Mouse (Mus musculus) liver, embryonic 11.5 days (tissue): ENCODE data around the gene Il17ra. TPM values are rescaled to one million over a fixed set of nuclear protein-coding genes. Genes with fewer than 3 reads are reported as not detected.

Source experiments
- ATAC-seq: fragments of 200-750 bp; cut with Nextera tagmentation; replicated peaks from 2 replicates; pipeline ENCODE4 v1.8.0; 2017; ENCODE audit warnings: moderate number of reproducible peaks, mild to moderate bottlenecking, moderate TSS enrichment, moderate library complexity; ENCODE audit not compliant: low FRiP score
- DNase-seq: peaks from one replicate; pipeline ENCODE4 v3.0.0-alpha.2; 2017; ENCODE audit warnings: low spot score
- H3K27ac ChIP-seq: fragments of 300-500 bp; sonication (generic); 2 replicates; pipeline ENCODE4 v1.5.1; 2014; ENCODE audit warnings: mild to moderate bottlenecking, low read depth, low read length, control low read depth
- H3K27me3 ChIP-seq: fragments of 300-500 bp; sonication (generic); replicated peaks from 2 replicates; pipeline ENCODE4 v1.6.1; 2014; ENCODE audit warnings: low read length, mixed read lengths; ENCODE audit not compliant: control insufficient read depth, insufficient read depth
- H3K36me3 ChIP-seq: fragments of 300-500 bp; sonication (generic); 2 replicates; pipeline ENCODE4 v1.6.1; 2014; ENCODE audit warnings: mild to moderate bottlenecking, low read length, moderate library complexity, mixed read lengths; ENCODE audit not compliant: control insufficient read depth, insufficient read depth
- H3K4me1 ChIP-seq: fragments of 300-500 bp; sonication (generic); replicated peaks from 2 replicates; pipeline ENCODE4 v1.6.1; 2014; ENCODE audit warnings: low read length, mixed read lengths; ENCODE audit not compliant: control insufficient read depth, insufficient read depth
- H3K4me2 ChIP-seq: fragments of 300-500 bp; sonication (generic); 2 replicates; pipeline ENCODE4 v1.6.1; 2014; ENCODE audit warnings: mild to moderate bottlenecking, control low read depth, moderate library complexity
- H3K4me3 ChIP-seq: fragments of 300-500 bp; sonication (generic); 2 replicates; pipeline ENCODE4 v1.5.1; 2014; ENCODE audit warnings: low read depth, low read length, control low read depth
- H3K9ac ChIP-seq: fragments of 300-500 bp; sonication (generic); 2 replicates; pipeline ENCODE4 v1.6.1; 2014; ENCODE audit warnings: low read depth, low read length, control low read depth
- H3K9me3 ChIP-seq: fragments of 300-500 bp; sonication (generic); 2 replicates; pipeline ENCODE4 v1.6.1; 2016; ENCODE audit warnings: low read length, inconsistent platforms, mixed read lengths; ENCODE audit not compliant: control insufficient read depth
- whole genome bisulfite sequencing: fragments of 180-500 bp; shearing (Covaris S2); extraction: QIAGEN DNeasy Blood & Tissue Kit; methylation state at CpG from one replicate; pipeline ENCODE4 v1.1.7; 2014; 5-methylcytosine and 5-hydroxymethylcytosine counted together
- polyA plus RNA-seq: library from polyadenylated mRNA; unstranded; fragments of >200 nt; fragmentation: Nextera tagmentation; extraction: Ambion mirVana; gene quantifications from 2 replicates; pipeline ENCODE4 v1.2.1, GENCODE M21; 2014

Il17ra gene
- polyA plus RNA-seq, 1 experiment from 2014 or later, result 6.8 TPM

DNA sequence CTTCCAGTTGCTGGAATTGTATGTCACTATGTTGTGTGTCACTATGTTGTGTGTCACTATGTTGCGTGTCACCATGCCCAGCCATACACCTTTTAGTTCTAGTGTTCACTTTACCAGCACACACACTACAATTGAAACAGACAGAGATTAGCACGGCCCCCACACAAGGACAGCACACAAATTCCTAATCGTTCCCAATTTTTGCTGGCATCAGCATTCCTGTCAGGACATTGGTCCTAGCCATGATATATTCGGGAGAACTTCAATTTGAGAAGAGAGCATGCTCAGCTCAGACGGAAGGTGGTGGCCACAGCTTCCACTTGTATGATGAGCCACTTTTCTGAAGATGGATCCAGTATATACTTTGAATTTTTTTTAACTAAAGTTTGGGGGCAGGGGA, 61.7 kb downstream of the Il17ra start:
- Histone ChIP-seq H3K27me3 (no peaks in the 10 kb centered on the region), H3K4me2 (no peak overlapping the region), H3K36me3 (peaks cover 9% of the 10 kb centered on the region; the same call in 1 of the 2 replicates), H3K9me3 (no peaks in the 10 kb centered on the region), H3K4me1 (peaks cover 8% of the 10 kb centered on the region), H3K9ac (no peak overlapping the region), H3K4me3 (no peak overlapping the region), H3K27ac (no peak overlapping the region)
- WGBS, result 87% methylated on average over 5 of the region's 5 CpGs
- ATAC-seq (no peak), DNase-seq (no peak)

DNA sequence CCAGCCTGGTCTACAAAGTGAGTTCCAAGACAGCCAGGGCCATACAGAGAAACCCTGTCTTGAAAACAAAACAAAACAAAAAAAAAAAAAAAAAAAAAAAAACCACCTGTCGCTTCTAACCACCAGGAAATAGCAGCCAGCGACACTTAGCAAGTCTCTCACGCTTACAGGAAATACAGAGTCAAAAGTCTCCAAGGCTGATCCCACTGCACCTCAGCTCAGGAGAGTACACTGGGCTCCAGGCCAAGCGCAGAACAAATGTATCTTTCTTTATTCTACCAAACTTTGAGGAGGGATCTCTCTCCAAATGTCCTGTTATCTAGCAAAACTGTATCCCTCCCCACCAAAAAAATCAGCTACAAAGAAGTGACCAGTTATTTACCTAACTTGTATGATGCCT, 66.1 kb downstream of the Il17ra start:
- H3K27me3 ChIP-seq, result no peaks in the 10 kb centered on the region
- WGBS, result 68% methylated on average over 4 of the region's 4 CpGs
- 0 out of 2 replicates have a peak overlapping the region, but pooled peaks have one; percentile 15 for H3K9ac ChIP-seq
- H3K4me1 ChIP-seq, result peaks cover 12% of the 10 kb centered on the region
- DNase-seq (no peak), ATAC-seq (no peak)
- H3K36me3 ChIP-seq, result no peaks in the 10 kb centered on the region
- no peak overlapping the region; the same call in 1 of the 2 replicates for H3K4me2 ChIP-seq
- H3K9me3 ChIP-seq, result no peaks in the 10 kb centered on the region
- no peak overlapping the region for H3K4me3 ChIP-seq
- no peak overlapping the region for H3K27ac ChIP-seq

- peak; percentile 95 for ATAC-seq
- Histone ChIP-seq H3K4me1 (peaks cover 12% of the 10 kb centered on the region), H3K9me3 (no peaks in the 10 kb centered on the region), H3K4me3 (peak within 1 kb of the TSS; percentile 95), H3K9ac (peak within 1 kb of the TSS; percentile 88), H3K27ac (peak within 1 kb of the TSS; percentile 34; the same call in 1 of the 2 replicates), H3K27me3 (no peaks in the 10 kb centered on the region), H3K36me3 (no peaks in the 10 kb centered on the region), H3K4me2 (peak within 1 kb of the TSS; percentile 66)
- DNase-seq, result peak; percentile 92
- under 1% methylated on average over 75 of the region's 75 CpGs for WGBS
Observed at GRCm38 (mm10) chr6:120531020-120531965, 68.2 kb downstream of the Il17ra start, which contains the start of gene Hdhd5. Hdhd5 (minus strand) TSS chr6:120531319.

DNA sequence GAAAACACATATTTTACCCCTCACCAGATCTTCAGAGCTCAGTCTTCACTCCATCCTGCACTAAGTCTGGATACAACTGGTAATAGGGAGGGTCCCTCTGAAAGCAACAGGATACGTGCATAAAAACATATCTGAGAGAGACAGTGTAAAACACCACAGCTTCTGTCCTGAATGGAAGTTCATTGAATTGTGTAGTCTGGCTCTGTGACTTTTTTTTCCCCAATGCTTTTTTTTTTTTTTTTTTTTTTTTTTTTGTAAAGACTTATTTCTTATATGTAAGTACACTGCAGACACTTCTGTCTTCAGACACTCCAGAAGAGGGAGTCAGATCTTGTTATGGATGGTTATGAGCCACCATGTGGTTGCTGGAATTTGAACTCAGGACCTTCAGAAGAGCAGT, 69.5 kb downstream of the Il17ra start:
- no peaks in the 10 kb centered on the region for H3K9me3 ChIP-seq
- H3K4me3 ChIP-seq, result no peak overlapping the region
- H3K4me1 ChIP-seq, result peaks cover 12% of the 10 kb centered on the region
- ATAC-seq, result no peak
- peak overlapping the region; percentile 66; the same call in 1 of the 2 replicates for H3K4me2 ChIP-seq
- DNase-seq, result no peak
- no peaks in the 10 kb centered on the region for H3K27me3 ChIP-seq
- 79% methylated on average over 1 of the region's 1 CpGs for WGBS
- no peaks in the 10 kb centered on the region for H3K36me3 ChIP-seq
- no peak overlapping the region for H3K27ac ChIP-seq
- H3K9ac ChIP-seq, result no peak overlapping the region

- ATAC-seq (no peak), DNase-seq (no peak)
- H3K27me3 ChIP-seq, result no peaks in the 10 kb centered on the region
- no peak overlapping the region for H3K4me2 ChIP-seq
- peaks cover 10% of the 10 kb centered on the region for H3K4me1 ChIP-seq
- H3K27ac ChIP-seq, result no peak overlapping the region
- no peak overlapping the region for H3K4me3 ChIP-seq
- no peaks in the 10 kb centered on the region for H3K36me3 ChIP-seq
- no peak overlapping the region for H3K9ac ChIP-seq
- H3K9me3 ChIP-seq, result no peaks in the 10 kb centered on the region
- 73% methylated on average over 2 of the region's 2 CpGs for WGBS
Observed at GRCm38 (mm10) chr6:120536337-120536736, 73.3 kb downstream of the Il17ra start.

Other genes with a start within 250 kb of the Il17ra start
- not detected in 2 replicates for gene D330020A13Rik, start 168.9 kb upstream of the Il17ra start, polyA plus RNA-seq
- gene B4galnt3, start 168.7 kb upstream of the Il17ra start, polyA plus RNA-seq, result 0.08 and 0.25 TPM in 2 replicates
- 59.9 and 63.4 TPM in 2 replicates for gene Kdm5a, start 99.1 kb upstream of the Il17ra start, polyA plus RNA-seq
- 25.4 and 25.5 TPM in 2 replicates for gene Ccdc77, start 98.9 kb upstream of the Il17ra start, polyA plus RNA-seq
- 0.07 TPM in 1 of 2 replicates, not detected in the other for gene Tmem121b, start 30.6 kb downstream of the Il17ra start, polyA plus RNA-seq
- gene Hdhd5, start 68.1 kb downstream of the Il17ra start, polyA plus RNA-seq, result 19.9 and 20.7 TPM in 2 replicates
- 11.9 and 13.3 TPM in 2 replicates for gene Cecr2, start 203.1 kb downstream of the Il17ra start, polyA plus RNA-seq